Mouse (Mus musculus) testis, adult 2 months (tissue): ENCODE measurements around the gene Tec.

Source experiments
- CTCF ChIP-seq: fragments of 200-500 bp; IDR thresholded peaks from 2 replicates; pipeline ENCODE4 v1.5.1; 2012; ENCODE audit warnings: low read depth, mild to moderate bottlenecking, inconsistent platforms, low read length, moderate library complexity; ENCODE audit not compliant: control insufficient read depth, insufficient read depth, insufficient replicate concordance
- POLR2A ChIP-seq: fragments of 200-500 bp; IDR thresholded peaks from 2 replicates; pipeline ENCODE4 v1.6.1; 2012; ENCODE audit warnings: low read depth, mild to moderate bottlenecking, inconsistent platforms, low read length, moderate library complexity; ENCODE audit not compliant: control insufficient read depth

GRCm38 (mm10) chr5:72832904-72833765 lies 35.1 kb downstream of the Tec start:
- TF ChIP-seq CTCF (no peak), POLR2A (no peak)
